Mouse (Mus musculus): Measurements from ENCODE around the gene Olfr30. TPM values are rescaled to one million over a fixed set of nuclear protein-coding genes. Genes with fewer than 3 reads are reported as not detected.

Gene Olfr30
- polyA plus RNA-seq, 1 experiment from 2014 or later, result not detected

Other genes with a start within 250 kb of the Olfr30 start
- 0.17 TPM in 1 of 2 replicates, not detected in the other for gene 4930438A08Rik, start 187.5 kb downstream of the Olfr30 start, polyA plus RNA-seq (2016; fragmentation: Nextera tagmentation; extraction: Ambion mirVana)
- gene Zfp692, start 155.2 kb downstream of the Olfr30 start, polyA plus RNA-seq (2016; fragmentation: Nextera tagmentation; extraction: Ambion mirVana), result 24.1 and 24.5 TPM in 2 replicates
- gene Zfp672, start 131.9 kb downstream of the Olfr30 start, polyA plus RNA-seq (2016; fragmentation: Nextera tagmentation; extraction: Ambion mirVana), result 34.1 and 39.4 TPM in 2 replicates
- gene Sh3bp5l, start 131.5 kb downstream of the Olfr30 start, polyA plus RNA-seq (2016; fragmentation: Nextera tagmentation; extraction: Ambion mirVana), result 49.1 and 50.7 TPM in 2 replicates
- not detected in 2 replicates for gene Lypd8, start 83.2 kb downstream of the Olfr30 start, polyA plus RNA-seq (2016; fragmentation: Nextera tagmentation; extraction: Ambion mirVana)
- gene 1810065E05Rik, start 41.2 kb downstream of the Olfr30 start, polyA plus RNA-seq (2016; fragmentation: Nextera tagmentation; extraction: Ambion mirVana), result not detected in 2 replicates
- gene Gm12253, start 29.7 kb downstream of the Olfr30 start, polyA plus RNA-seq (2016; fragmentation: Nextera tagmentation; extraction: Ambion mirVana), result not detected in 2 replicates
- gene Lypd9, start 9.3 kb downstream of the Olfr30 start, polyA plus RNA-seq (2016; fragmentation: Nextera tagmentation; extraction: Ambion mirVana), result not detected in 2 replicates
- gene Olfr332, start 30.3 kb upstream of the Olfr30 start, polyA plus RNA-seq (2016; fragmentation: Nextera tagmentation; extraction: Ambion mirVana), result not detected in 2 replicates
- not detected in 2 replicates for gene Olfr331, start 40.3 kb upstream of the Olfr30 start, polyA plus RNA-seq (2016; fragmentation: Nextera tagmentation; extraction: Ambion mirVana)
- not detected in 2 replicates for gene Olfr330, start 72.6 kb upstream of the Olfr30 start, polyA plus RNA-seq (2016; fragmentation: Nextera tagmentation; extraction: Ambion mirVana)
- not detected in 2 replicates for gene Olfr329-ps, start 84.2 kb upstream of the Olfr30 start, polyA plus RNA-seq (2016; fragmentation: Nextera tagmentation; extraction: Ambion mirVana)
- not detected in 2 replicates for gene Olfr328, start 93.4 kb upstream of the Olfr30 start, polyA plus RNA-seq (2016; fragmentation: Nextera tagmentation; extraction: Ambion mirVana)
- gene Olfr224, start 108.3 kb upstream of the Olfr30 start, polyA plus RNA-seq (2016; fragmentation: Nextera tagmentation; extraction: Ambion mirVana), result not detected in 2 replicates
- gene Olfr325, start 115.5 kb upstream of the Olfr30 start, polyA plus RNA-seq (2016; fragmentation: Nextera tagmentation; extraction: Ambion mirVana), result not detected in 2 replicates
- gene Olfr324, start 132.8 kb upstream of the Olfr30 start, polyA plus RNA-seq (2016; fragmentation: Nextera tagmentation; extraction: Ambion mirVana), result not detected in 2 replicates
- gene 2210407C18Rik, start 153.8 kb upstream of the Olfr30 start, polyA plus RNA-seq (2016; fragmentation: Nextera tagmentation; extraction: Ambion mirVana), result not detected in 2 replicates
- not detected in 2 replicates for gene Olfr323, start 168.2 kb upstream of the Olfr30 start, polyA plus RNA-seq (2016; fragmentation: Nextera tagmentation; extraction: Ambion mirVana)
- 0.51 and 0.53 TPM in 2 replicates for gene Trim58, start 178.2 kb upstream of the Olfr30 start, polyA plus RNA-seq (2016; fragmentation: Nextera tagmentation; extraction: Ambion mirVana)
- gene Olfr322, start 196.5 kb upstream of the Olfr30 start, polyA plus RNA-seq (2016; fragmentation: Nextera tagmentation; extraction: Ambion mirVana), result not detected in 2 replicates
- not detected in 2 replicates for gene Olfr320, start 218.8 kb upstream of the Olfr30 start, polyA plus RNA-seq (2016; fragmentation: Nextera tagmentation; extraction: Ambion mirVana)
- gene Olfr319, start 236.9 kb upstream of the Olfr30 start, polyA plus RNA-seq (2016; fragmentation: Nextera tagmentation; extraction: Ambion mirVana), result not detected in 2 replicates

Measured in hindbrain, embryonic 12.5 days (tissue).